Mouse (Mus musculus) adrenal gland, adult (tissue): ENCODE results near the gene Sult1a1.
A peak's percentile ranks its signal among the peaks of the same experiment; 100 is the strongest.

Source experiments
- DNase-seq, 2 experiments: peaks; one replicate each; pipeline ENCODE4 v3.0.0; 2022 to 2023; ENCODE audit warnings: low spot score in 1 of 2; ENCODE audit not compliant: inconsistent age in 2 of 2

Sult1a1 gene

GRCm38 (mm10) chr7:126667495-126668090 lies 8.6 kb downstream of the Sult1a1 start:
- peak in 1 of 2 experiments; percentile 44 for DNase-seq

GRCm38 (mm10) chr7:126665269-126665668 lies 11.0 kb downstream of the Sult1a1 start:
- DNase-seq: peak; percentile 48 to 85

- DNase-seq: no peak
Measured at GRCm38 (mm10) chr7:126663646-126664045, 12.6 kb downstream of the Sult1a1 start.

- peak in 1 of 2 experiments; percentile 77 for DNase-seq
Measured at GRCm38 (mm10) chr7:126659771-126660170, 16.5 kb downstream of the Sult1a1 start.

GRCm38 (mm10) chr7:126657522-126657921 lies 18.7 kb downstream of the Sult1a1 start:
- no peak for DNase-seq

GRCm38 (mm10) chr7:126655695-126656094 lies 20.5 kb downstream of the Sult1a1 start:
- DNase-seq: peak in 1 of 2 experiments; percentile 35

GRCm38 (mm10) chr7:126653991-126654390 lies 22.2 kb downstream of the Sult1a1 start:
- no peak for DNase-seq

GRCm38 (mm10) chr7:126650852-126651251 lies 25.4 kb downstream of the Sult1a1 start:
- no peak for DNase-seq

GRCm38 (mm10) chr7:126649231-126650051 lies 26.8 kb downstream of the Sult1a1 start, which contains the start of gene Sgf29:
Gene Sgf29, plus strand, starts transcription at chr7:126649309.
- peak; percentile 95 to 99 for DNase-seq

- peak in 1 of 2 experiments; percentile 18 for DNase-seq
Measured at GRCm38 (mm10) chr7:126648486-126648885, 27.7 kb downstream of the Sult1a1 start.

GRCm38 (mm10) chr7:126645708-126646107 lies 30.5 kb downstream of the Sult1a1 start:
- no peak for DNase-seq

GRCm38 (mm10) chr7:126644914-126645313 lies 31.3 kb downstream of the Sult1a1 start:
- no peak for DNase-seq

- DNase-seq: no peak
Measured at GRCm38 (mm10) chr7:126644345-126644744, 31.9 kb downstream of the Sult1a1 start.

- peak; percentile 48 to 84 for DNase-seq
Measured at GRCm38 (mm10) chr7:126643244-126643617, 33.0 kb downstream of the Sult1a1 start.

- DNase-seq: no peak
Measured at GRCm38 (mm10) chr7:126642545-126643243, 33.5 kb downstream of the Sult1a1 start.

- DNase-seq: peak; percentile 37 to 82
Measured at GRCm38 (mm10) chr7:126636733-126637520, 39.3 kb downstream of the Sult1a1 start.

- no peak for DNase-seq
Measured at GRCm38 (mm10) chr7:126635375-126635774, 40.9 kb downstream of the Sult1a1 start.

- no peak for DNase-seq
Measured at GRCm38 (mm10) chr7:126632478-126632877, 43.8 kb downstream of the Sult1a1 start.

GRCm38 (mm10) chr7:126630824-126631518 lies 45.3 kb downstream of the Sult1a1 start, which contains the start of gene Nupr1:
Gene Nupr1, minus strand, starts transcription at chr7:126630861.
- DNase-seq: no peak

- DNase-seq: no peak
Measured at GRCm38 (mm10) chr7:126629915-126630314, 46.3 kb downstream of the Sult1a1 start.
